Mouse (Mus musculus): ENCODE results near the gene Gm9918. TPM values are rescaled to one million over a fixed set of nuclear protein-coding genes. Genes with fewer than 3 reads are reported as not detected.
A peak's percentile ranks its signal among the peaks of the same experiment; 100 is the strongest.

Gm9918 gene
- total and polyA plus RNA-seq, 2 experiments from 2014 or later: not detected

- no peak for DNase-seq
- Histone ChIP-seq H3K36me3 (ENCODE audit: insufficient read depth) (no peaks in the 10 kb centered on the region), H3K27me3 (ENCODE audit: insufficient read depth, low read length) (no peaks in the 10 kb centered on the region), H3K9me3 (ENCODE audit: low read length) (no peaks in the 10 kb centered on the region), H3K4me1 (ENCODE audit: insufficient read depth) (peaks cover 3% of the 10 kb centered on the region; the same call in 1 of the 2 replicates), H3K4me3 (ENCODE audit: low read depth, low read length) (no peak overlapping the region), H3K9ac (no peak overlapping the region), H3K4me2 (ENCODE audit: low read depth) (no peak overlapping the region), H3K27ac (ENCODE audit: low read depth, low read length) (no peak overlapping the region)
- TF ChIP-seq CTCF (IDR thresholded peaks at IDR 0.05; ENCODE audit: low read depth): no peak
- ATAC-seq: no peak
- 54% methylated on average over 9 of the region's 9 CpGs for WGBS
Observed at GRCm38 (mm10) chr15:102249967-102250366, 20.4 kb upstream of the Gm9918 start.

DNA sequence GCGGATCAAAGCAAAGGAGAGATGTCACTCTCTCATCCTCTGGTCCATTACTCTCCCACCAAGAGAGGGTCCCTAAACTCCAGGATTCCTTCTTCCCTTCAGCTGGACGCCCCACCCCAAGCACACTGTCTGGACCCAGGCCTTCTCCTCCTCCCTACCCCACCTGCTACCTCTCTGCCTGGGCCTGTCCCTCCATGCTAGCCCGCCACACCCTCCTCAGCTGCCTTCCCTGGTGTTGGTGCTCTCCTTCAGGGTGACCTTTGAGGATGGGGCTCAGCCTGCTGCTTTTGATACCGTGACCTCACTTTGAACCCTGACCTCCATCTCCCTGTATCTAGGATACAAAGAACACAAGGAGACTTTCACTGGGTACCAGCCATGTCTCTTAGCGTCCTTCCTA, 19.8 kb upstream of the Gm9918 start:
- H3K4me1 ChIP-seq (ENCODE audit: insufficient read depth): no peaks in the 10 kb centered on the region; the same call in 1 of the 2 replicates
- no peak overlapping the region for H3K4me3 ChIP-seq (ENCODE audit: low read depth, low read length)
- H3K9me3 ChIP-seq (ENCODE audit: low read length): no peaks in the 10 kb centered on the region
- whole genome bisulfite sequencing: 73% methylated on average over 5 of the region's 5 CpGs
- no peak overlapping the region for H3K27ac ChIP-seq (ENCODE audit: low read depth, low read length)
- no peak overlapping the region for H3K9ac ChIP-seq
- no peak overlapping the region for H3K4me2 ChIP-seq (ENCODE audit: low read depth)
- DNase-seq (no peak), ATAC-seq (no peak)
- no peak for TF ChIP-seq CTCF (IDR thresholded peaks at IDR 0.05; ENCODE audit: low read depth)
- H3K36me3 ChIP-seq (ENCODE audit: insufficient read depth): no peaks in the 10 kb centered on the region
- no peaks in the 10 kb centered on the region for H3K27me3 ChIP-seq (ENCODE audit: insufficient read depth, low read length)

DNA sequence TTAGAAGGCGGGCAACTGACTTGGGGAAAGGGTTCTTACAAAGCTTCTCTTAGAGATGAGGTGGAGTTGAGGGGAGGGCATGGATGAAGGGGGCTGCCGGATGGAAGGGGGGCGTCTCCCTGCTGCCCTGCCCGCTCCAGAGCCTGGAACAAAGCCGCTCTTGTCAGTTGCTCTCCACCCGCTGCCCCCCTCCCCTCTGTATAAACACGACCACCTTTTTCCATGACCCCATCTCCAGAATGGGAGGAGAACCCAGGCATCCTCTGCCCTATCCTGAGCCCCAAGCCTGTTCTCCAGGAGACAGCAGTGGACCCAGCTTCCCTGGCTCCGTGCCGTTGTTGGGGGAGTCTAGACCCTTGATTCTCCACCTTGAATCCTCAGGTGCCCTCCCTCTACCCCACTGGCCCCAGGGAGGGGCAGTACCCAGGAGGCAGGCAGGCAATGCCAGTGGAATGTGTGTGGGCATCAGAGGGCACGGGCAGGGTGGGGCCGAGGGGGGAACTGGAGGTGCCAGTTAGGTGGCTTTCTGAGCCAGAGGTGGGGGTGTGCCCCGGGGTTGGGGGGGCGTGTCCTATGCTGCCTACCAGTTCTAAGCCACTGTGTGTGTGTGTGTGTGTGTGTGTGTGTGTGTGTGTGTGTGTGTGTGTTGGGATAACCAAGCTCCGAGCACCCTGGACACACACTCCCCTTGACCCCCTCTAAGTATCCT, 14.7 kb upstream of the Gm9918 start:
- Histone ChIP-seq H3K4me2 (ENCODE audit: low read depth) (peak overlapping the region; percentile 96; the same call in 1 of the 2 replicates), H3K4me1 (ENCODE audit: insufficient read depth) (peaks cover 10% of the 10 kb centered on the region; the same call in 1 of the 2 replicates), H3K27me3 (ENCODE audit: insufficient read depth, low read length) (peaks cover 4% of the 10 kb centered on the region; the same call in 1 of the 2 replicates), H3K9me3 (ENCODE audit: low read length) (no peaks in the 10 kb centered on the region), H3K4me3 (ENCODE audit: low read depth, low read length) (no peak overlapping the region), H3K27ac (ENCODE audit: low read depth, low read length) (no peak overlapping the region), H3K9ac (no peak overlapping the region), H3K36me3 (ENCODE audit: insufficient read depth) (no peaks in the 10 kb centered on the region)
- TF ChIP-seq CTCF (IDR thresholded peaks at IDR 0.05; ENCODE audit: low read depth): no peak
- 54% methylated on average over 13 of the region's 14 CpGs for WGBS
- DNase-seq (no peak), ATAC-seq (no peak)

DNA sequence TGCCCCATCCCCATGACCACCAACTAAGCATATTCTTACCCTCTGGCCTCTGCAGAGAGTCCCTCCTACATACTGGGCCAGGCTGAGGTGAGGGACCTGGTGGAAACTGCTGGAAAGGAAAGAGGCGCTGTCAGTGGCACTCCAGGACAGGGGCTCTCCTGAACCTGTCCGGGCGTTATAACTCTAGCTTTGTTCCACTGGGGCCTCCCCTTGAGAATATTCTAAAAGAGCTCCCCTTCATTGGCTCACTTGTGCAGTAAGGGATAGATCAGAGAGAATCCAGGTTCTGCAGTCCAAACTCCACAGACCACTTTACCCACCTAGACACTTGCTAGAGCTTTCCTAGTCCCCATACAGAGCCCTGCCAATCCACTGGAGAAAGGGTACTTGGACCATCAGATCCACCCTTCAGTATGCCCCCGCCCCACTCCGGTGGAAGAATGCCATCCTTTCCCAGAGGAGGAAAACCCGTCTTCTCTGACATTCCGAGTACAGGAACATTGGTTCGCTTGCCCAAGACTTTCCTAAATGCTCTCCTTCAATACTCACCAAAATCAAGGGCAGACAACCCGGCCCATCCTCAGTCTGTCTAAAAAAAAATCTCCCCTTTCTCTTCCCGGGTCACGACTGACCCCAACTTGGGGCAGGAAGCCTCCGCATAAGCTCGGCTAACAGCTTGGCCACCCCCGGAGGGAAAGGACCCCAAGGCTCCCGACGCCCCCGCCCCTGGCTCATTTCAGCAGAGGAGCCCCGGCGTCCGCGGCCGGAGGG, 13.7 kb upstream of the Gm9918 start:
- H3K4me3 ChIP-seq (ENCODE audit: low read depth, low read length): peak overlapping the region; percentile 55
- no peaks in the 10 kb centered on the region for H3K36me3 ChIP-seq (ENCODE audit: insufficient read depth)
- 12% methylated on average over 22 of the region's 22 CpGs for WGBS
- H3K27me3 ChIP-seq (ENCODE audit: insufficient read depth, low read length): peaks cover 4% of the 10 kb centered on the region; the same call in 1 of the 2 replicates
- H3K9me3 ChIP-seq (ENCODE audit: low read length): no peaks in the 10 kb centered on the region
- peaks cover 10% of the 10 kb centered on the region; the same call in 1 of the 2 replicates for H3K4me1 ChIP-seq (ENCODE audit: insufficient read depth)
- peak; percentile 30; the same call in 1 of the 2 replicates for ATAC-seq
- DNase-seq: peak; percentile 22
- H3K4me2 ChIP-seq (ENCODE audit: low read depth): peak overlapping the region; percentile 96
- H3K27ac ChIP-seq (ENCODE audit: low read depth, low read length): no peak overlapping the region
- peak overlapping the region; percentile 65 for H3K9ac ChIP-seq
- TF ChIP-seq CTCF (IDR thresholded peaks at IDR 0.05; ENCODE audit: low read depth): no peak

DNA sequence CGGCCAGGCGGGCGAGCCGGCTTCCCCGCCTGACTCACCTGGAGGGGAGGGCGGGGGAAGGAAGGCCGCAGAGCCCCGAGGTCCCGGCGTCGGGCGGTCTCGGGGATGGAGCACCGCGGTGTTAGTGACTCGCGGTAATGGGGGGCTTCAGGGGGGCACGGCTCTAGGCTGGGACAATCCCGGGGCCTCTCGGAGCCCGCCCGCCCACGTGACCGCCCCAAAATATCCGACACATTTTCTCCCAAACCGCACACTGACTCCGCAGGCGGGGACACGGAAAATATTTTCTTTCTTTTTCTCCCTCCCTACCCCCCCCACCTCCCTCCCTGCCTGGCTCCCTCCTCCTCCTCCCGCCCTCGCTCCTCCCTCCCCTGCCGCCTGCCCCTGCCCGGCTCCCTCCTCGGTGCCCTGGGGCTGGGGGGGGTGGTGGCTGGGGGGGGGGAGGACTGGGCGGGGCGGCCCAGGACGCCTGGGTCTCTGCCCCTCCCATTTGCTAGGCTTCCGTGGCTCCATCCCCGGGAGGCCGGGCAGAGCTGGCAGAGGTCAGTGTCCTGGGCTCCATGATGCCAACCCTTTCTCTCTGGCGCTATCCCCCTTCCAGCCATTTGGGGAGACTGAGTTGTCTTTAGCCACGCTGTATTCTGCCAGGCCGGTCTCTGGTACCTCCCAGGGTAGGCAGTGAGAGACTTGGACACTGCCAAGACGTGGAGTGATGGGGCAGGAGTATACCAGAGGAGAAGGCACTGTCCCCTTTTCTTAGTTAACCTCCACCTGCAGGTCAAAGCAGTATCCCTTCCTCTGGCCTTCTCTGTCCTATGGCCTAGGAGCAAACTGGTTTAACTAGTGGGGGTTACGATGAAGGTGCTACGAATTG, 12.9 kb upstream of the Gm9918 start, which contains the start of gene Rarg:
Gene Rarg, minus strand, starts transcription at position 316 of the 874 bp plus-strand sequence.
- H3K4me2 ChIP-seq (ENCODE audit: low read depth): peak within 1 kb of the TSS; percentile 96
- no peak for TF ChIP-seq CTCF (IDR thresholded peaks at IDR 0.05; ENCODE audit: low read depth)
- peaks cover 4% of the 10 kb centered on the region; the same call in 1 of the 2 replicates for H3K27me3 ChIP-seq (ENCODE audit: insufficient read depth, low read length)
- H3K4me3 ChIP-seq (ENCODE audit: low read depth, low read length): peak within 1 kb of the TSS; percentile 55
- WGBS: under 1% methylated on average over 37 of the region's 46 CpGs
- H3K27ac ChIP-seq (ENCODE audit: low read depth, low read length): no peak within 1 kb of the TSS
- H3K9me3 ChIP-seq (ENCODE audit: low read length): no peaks in the 10 kb centered on the region
- H3K4me1 ChIP-seq (ENCODE audit: insufficient read depth): peaks cover 10% of the 10 kb centered on the region; the same call in 1 of the 2 replicates
- peak; percentile 48 for ATAC-seq
- no peaks in the 10 kb centered on the region for H3K36me3 ChIP-seq (ENCODE audit: insufficient read depth)
- peak within 1 kb of the TSS; percentile 65 for H3K9ac ChIP-seq
- DNase-seq: peak; percentile 20

DNA sequence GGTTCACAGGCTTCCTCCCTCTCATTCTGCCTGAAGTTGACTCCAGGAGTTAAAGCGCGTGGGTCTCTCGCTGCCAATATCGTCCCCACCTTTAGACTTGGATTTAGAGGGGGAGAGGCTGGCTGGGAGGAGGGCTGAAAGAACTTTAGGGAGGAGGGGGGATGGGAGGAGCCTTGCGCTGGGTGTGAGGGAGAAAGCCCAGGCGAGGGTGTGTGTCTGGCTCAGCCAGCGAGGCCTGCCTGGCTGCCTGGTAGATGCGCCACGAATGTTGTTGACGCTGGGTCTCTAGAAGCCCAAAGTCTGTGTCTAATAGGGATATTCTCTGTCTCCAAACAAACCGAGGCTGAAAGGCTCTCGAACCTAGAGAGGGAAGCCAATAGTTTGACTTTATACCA, 12.3 kb upstream of the Gm9918 start:
- H3K4me3 ChIP-seq (ENCODE audit: low read depth, low read length): peak overlapping the region; percentile 55
- DNase-seq (no peak), ATAC-seq (no peak)
- WGBS: 5% methylated on average over 12 of the region's 12 CpGs
- peaks cover 4% of the 10 kb centered on the region; the same call in 1 of the 2 replicates for H3K27me3 ChIP-seq (ENCODE audit: insufficient read depth, low read length)
- H3K4me2 ChIP-seq (ENCODE audit: low read depth): peak overlapping the region; percentile 96
- H3K4me1 ChIP-seq (ENCODE audit: insufficient read depth): peaks cover 10% of the 10 kb centered on the region; the same call in 1 of the 2 replicates
- H3K9ac ChIP-seq: 0 out of 2 replicates have a peak overlapping the region, but pooled peaks have one; percentile 65
- no peak overlapping the region for H3K27ac ChIP-seq (ENCODE audit: low read depth, low read length)
- no peak for TF ChIP-seq CTCF (IDR thresholded peaks at IDR 0.05; ENCODE audit: low read depth)
- no peaks in the 10 kb centered on the region for H3K9me3 ChIP-seq (ENCODE audit: low read length)
- H3K36me3 ChIP-seq (ENCODE audit: insufficient read depth): no peaks in the 10 kb centered on the region

All from forebrain, postnatal 0 days (tissue).